Mouse (Mus musculus): Measurements from ENCODE around the gene Stambpl1.
"Not testable (repeated sequence)": the region's sequence is repeated elsewhere in the genome, so short reads cannot be mapped to it uniquely, and the experiment has no call there.

Stambpl1 gene

GRCm38 (mm10) chr19:34198901-34199300 lies 6.9 kb downstream of the Stambpl1 start:
- DNase-seq, result no peak

GRCm38 (mm10) chr19:34199488-34199887 lies 7.5 kb downstream of the Stambpl1 start:
- DNase-seq, result no peak

GRCm38 (mm10) chr19:34202668-34203067 lies 10.6 kb downstream of the Stambpl1 start:
- DNase-seq, result no peak

- DNase-seq, result not testable (repeated sequence)
Measured at GRCm38 (mm10) chr19:34206128-34206527, 14.1 kb downstream of the Stambpl1 start.

- no peak for DNase-seq
Measured at GRCm38 (mm10) chr19:34206760-34207440, 14.9 kb downstream of the Stambpl1 start.

- no peak for DNase-seq
Measured at GRCm38 (mm10) chr19:34209031-34209430, 17.0 kb downstream of the Stambpl1 start.

GRCm38 (mm10) chr19:34209930-34210581 lies 18.0 kb downstream of the Stambpl1 start:
- DNase-seq, result no peak

GRCm38 (mm10) chr19:34210841-34211240 lies 18.8 kb downstream of the Stambpl1 start:
- no peak for DNase-seq

- DNase-seq, result no peak
Measured at GRCm38 (mm10) chr19:34212489-34213250, 20.6 kb downstream of the Stambpl1 start.

GRCm38 (mm10) chr19:34213251-34213645 lies 21.2 kb downstream of the Stambpl1 start:
- DNase-seq, result no peak

GRCm38 (mm10) chr19:34214136-34214535 lies 22.1 kb downstream of the Stambpl1 start:
- no peak for DNase-seq

- DNase-seq, result no peak
Measured at GRCm38 (mm10) chr19:34216956-34217355, 24.9 kb downstream of the Stambpl1 start.

- DNase-seq, result no peak
Measured at GRCm38 (mm10) chr19:34217761-34218160, 25.7 kb downstream of the Stambpl1 start.

GRCm38 (mm10) chr19:34219260-34219968 lies 27.4 kb downstream of the Stambpl1 start:
- no peak for DNase-seq

GRCm38 (mm10) chr19:34220732-34221380 lies 28.8 kb downstream of the Stambpl1 start:
- no peak for DNase-seq

- no peak for DNase-seq
Measured at GRCm38 (mm10) chr19:34222805-34223204, 30.8 kb downstream of the Stambpl1 start.

- DNase-seq, result no peak
Measured at GRCm38 (mm10) chr19:34231596-34231995, 39.6 kb downstream of the Stambpl1 start.

- DNase-seq, result no peak
Measured at GRCm38 (mm10) chr19:34232326-34232725, 40.3 kb downstream of the Stambpl1 start.

- DNase-seq, result peak; percentile 37
Measured at GRCm38 (mm10) chr19:34233944-34234343, 41.9 kb downstream of the Stambpl1 start.

- DNase-seq, result no peak
Measured at GRCm38 (mm10) chr19:34236049-34236448, 44.0 kb downstream of the Stambpl1 start.

- DNase-seq, result no peak
Measured at GRCm38 (mm10) chr19:34237746-34238145, 45.7 kb downstream of the Stambpl1 start.

- no peak for DNase-seq
Measured at GRCm38 (mm10) chr19:34240273-34241039, 48.4 kb downstream of the Stambpl1 start.

Data from right cerebral cortex, postnatal 25 days (tissue).